Mouse (Mus musculus) spleen, postnatal 14 days (tissue): ENCODE measurements at regions not wholly inside any gene's neighbourhood (a gene's known extent, or its start where the extent isn't known, plus 50 kb on each side); places are given as distances from the start of the nearest gene placed in this dataset.

Experiments
- DNase-seq, 2 experiments: peaks; one replicate each; pipeline ENCODE4 v3.0.0; 2021 to 2022; ENCODE audit warnings: low spot score in 2 of 2

- DNase-seq, result no peak
Observed at GRCm38 (mm10) chr8:126854121-126855055, 91.3 kb downstream of the Tomm20 start.

- no peak for DNase-seq
Observed at GRCm38 (mm10) chr8:126852663-126853390, 92.8 kb downstream of the Tomm20 start.

- no peak for DNase-seq
Observed at GRCm38 (mm10) chr8:126852184-126852583, 93.5 kb downstream of the Tomm20 start.

- no peak for DNase-seq
Observed at GRCm38 (mm10) chr8:126851780-126852179, 93.9 kb downstream of the Tomm20 start.

- DNase-seq, result no peak
Observed at GRCm38 (mm10) chr8:126850189-126850535, 95.5 kb downstream of the Tomm20 start.

GRCm38 (mm10) chr8:126849411-126850188 is 96.0 kb downstream of the Tomm20 start:
- DNase-seq, result peak; percentile 40 to 49

- DNase-seq, result no peak
Observed at GRCm38 (mm10) chr8:126848369-126849105, 97.1 kb downstream of the Tomm20 start.

- peak; percentile 34 to 52 for DNase-seq
Observed at GRCm38 (mm10) chr8:126847664-126848353, 97.8 kb downstream of the Tomm20 start.

GRCm38 (mm10) chr8:126846188-126846565 is 99.5 kb downstream of the Tomm20 start:
- DNase-seq, result no peak

GRCm38 (mm10) chr8:126845530-126846187 is 100.0 kb downstream of the Tomm20 start:
- no peak for DNase-seq

- no peak for DNase-seq
Observed at GRCm38 (mm10) chr8:126844627-126845026, 101.0 kb downstream of the Tomm20 start.

- DNase-seq, result no peak
Observed at GRCm38 (mm10) chr8:126841187-126841586, 104.5 kb downstream of the Tomm20 start.

GRCm38 (mm10) chr8:126839712-126840355 is 105.8 kb downstream of the Tomm20 start:
- no peak for DNase-seq

- peak in 1 of 2 experiments; percentile 31 for DNase-seq
Observed at GRCm38 (mm10) chr8:126839039-126839711, 106.5 kb downstream of the Tomm20 start.

- no peak for DNase-seq
Observed at GRCm38 (mm10) chr8:126838228-126838627, 107.4 kb downstream of the Tomm20 start.

GRCm38 (mm10) chr8:126837318-126838025 is 108.2 kb downstream of the Tomm20 start:
- DNase-seq, result no peak

- DNase-seq, result no peak
Observed at GRCm38 (mm10) chr8:126835554-126835953, 110.1 kb downstream of the Tomm20 start.
